Mouse (Mus musculus): ENCODE data around the gene Gli2. TPM values are rescaled to one million over a fixed set of nuclear protein-coding genes. Genes with fewer than 3 reads are reported as not detected.

Gli2 gene
- polyA plus RNA-seq, 1 experiment from 2014 or later: 9.0 TPM

- no peak for DNase-seq (ENCODE audit: low spot score)
- Histone ChIP-seq H3K4me3 (no peak overlapping the region), H3K27ac (peak overlapping the region; percentile 86), H3K27me3 (ENCODE audit: insufficient read depth, poor library complexity, severe bottlenecking) (peaks cover 37% of the 10 kb centered on the region), H3K9me3 (no peaks in the 10 kb centered on the region), H3K4me1 (replicated peaks) (peaks cover 89% of the 10 kb centered on the region), H3K36me3 (no peaks in the 10 kb centered on the region)
- 45% methylated on average over 17 of the region's 17 CpGs for WGBS
Observed at GRCm38 (mm10) chr1:118913414-118914385, 139.7 kb downstream of the Gli2 start.

GRCm38 (mm10) chr1:118912929-118913328 is 140.5 kb downstream of the Gli2 start:
- Histone ChIP-seq H3K4me1 (replicated peaks) (peaks cover 85% of the 10 kb centered on the region), H3K9me3 (no peaks in the 10 kb centered on the region), H3K4me3 (no peak overlapping the region), H3K36me3 (no peaks in the 10 kb centered on the region), H3K27me3 (ENCODE audit: insufficient read depth, poor library complexity, severe bottlenecking) (peaks cover 40% of the 10 kb centered on the region), H3K27ac (peak overlapping the region; percentile 86)
- WGBS: 28% methylated on average over 6 of the region's 6 CpGs
- DNase-seq (ENCODE audit: low spot score): peak; percentile 30

GRCm38 (mm10) chr1:118911427-118911727 is 142.0 kb downstream of the Gli2 start:
- Histone ChIP-seq H3K27me3 (ENCODE audit: insufficient read depth, poor library complexity, severe bottlenecking) (peaks cover 31% of the 10 kb centered on the region), H3K9me3 (no peaks in the 10 kb centered on the region), H3K4me3 (no peak overlapping the region), H3K27ac (peak overlapping the region; percentile 86), H3K36me3 (no peaks in the 10 kb centered on the region), H3K4me1 (replicated peaks) (peaks cover 70% of the 10 kb centered on the region)
- no peak for DNase-seq (ENCODE audit: low spot score)
- WGBS: 14% methylated on average over 3 of the region's 3 CpGs

- DNase-seq (ENCODE audit: low spot score): peak; percentile 68
- 12% methylated on average over 13 of the region's 13 CpGs for WGBS
- Histone ChIP-seq H3K27me3 (ENCODE audit: insufficient read depth, poor library complexity, severe bottlenecking) (peaks cover 26% of the 10 kb centered on the region), H3K4me3 (peak overlapping the region; percentile 21; the same call in 1 of the 2 replicates), H3K4me1 (replicated peaks) (peaks cover 65% of the 10 kb centered on the region), H3K9me3 (no peaks in the 10 kb centered on the region), H3K36me3 (no peaks in the 10 kb centered on the region), H3K27ac (peak overlapping the region; percentile 86)
Observed at GRCm38 (mm10) chr1:118910693-118911426, 142.6 kb downstream of the Gli2 start.

- H3K36me3 ChIP-seq: no peaks in the 10 kb centered on the region
- H3K27me3 ChIP-seq (ENCODE audit: insufficient read depth, poor library complexity, severe bottlenecking): peaks cover 26% of the 10 kb centered on the region
- H3K4me3 ChIP-seq: no peak overlapping the region
- WGBS: 92% methylated on average over 3 of the region's 3 CpGs
- no peak for DNase-seq (ENCODE audit: low spot score)
- H3K27ac ChIP-seq: peak overlapping the region; percentile 86; the same call in 1 of the 2 replicates
- H3K9me3 ChIP-seq: no peaks in the 10 kb centered on the region
- H3K4me1 ChIP-seq (replicated peaks): peaks cover 70% of the 10 kb centered on the region
Observed at GRCm38 (mm10) chr1:118909051-118909450, 144.4 kb downstream of the Gli2 start.

- no peaks in the 10 kb centered on the region for H3K36me3 ChIP-seq
- H3K9me3 ChIP-seq: no peaks in the 10 kb centered on the region
- H3K4me1 ChIP-seq (replicated peaks): peaks cover 55% of the 10 kb centered on the region
- H3K27ac ChIP-seq: no peak overlapping the region
- H3K27me3 ChIP-seq (ENCODE audit: insufficient read depth, poor library complexity, severe bottlenecking): peaks cover 25% of the 10 kb centered on the region
- no peak overlapping the region for H3K4me3 ChIP-seq
- no peak for DNase-seq (ENCODE audit: low spot score)
- WGBS: 92% methylated on average over 9 of the region's 9 CpGs
Observed at GRCm38 (mm10) chr1:118907574-118907973, 145.8 kb downstream of the Gli2 start.

GRCm38 (mm10) chr1:118905319-118905718 is 148.1 kb downstream of the Gli2 start:
- 77% methylated on average over 5 of the region's 5 CpGs for WGBS
- Histone ChIP-seq H3K36me3 (no peaks in the 10 kb centered on the region), H3K27me3 (ENCODE audit: insufficient read depth, poor library complexity, severe bottlenecking) (peaks cover 13% of the 10 kb centered on the region), H3K4me1 (replicated peaks) (peaks cover 50% of the 10 kb centered on the region), H3K9me3 (no peaks in the 10 kb centered on the region), H3K27ac (peak overlapping the region; percentile 56), H3K4me3 (no peak overlapping the region)
- no peak for DNase-seq (ENCODE audit: low spot score)

- WGBS: 43% methylated on average over 9 of the region's 9 CpGs
- Histone ChIP-seq H3K27ac (peak overlapping the region; percentile 56), H3K4me1 (replicated peaks) (peaks cover 46% of the 10 kb centered on the region), H3K4me3 (no peak overlapping the region), H3K36me3 (no peaks in the 10 kb centered on the region), H3K9me3 (no peaks in the 10 kb centered on the region), H3K27me3 (ENCODE audit: insufficient read depth, poor library complexity, severe bottlenecking) (peaks cover 13% of the 10 kb centered on the region)
- DNase-seq (ENCODE audit: low spot score): peak; percentile 51
Observed at GRCm38 (mm10) chr1:118904909-118905308, 148.5 kb downstream of the Gli2 start.

GRCm38 (mm10) chr1:118904431-118904830 is 149.0 kb downstream of the Gli2 start:
- H3K4me1 ChIP-seq (replicated peaks): peaks cover 41% of the 10 kb centered on the region
- no peak overlapping the region for H3K27ac ChIP-seq
- H3K4me3 ChIP-seq: no peak overlapping the region
- H3K9me3 ChIP-seq: no peaks in the 10 kb centered on the region
- no peaks in the 10 kb centered on the region for H3K36me3 ChIP-seq
- DNase-seq (ENCODE audit: low spot score): no peak
- WGBS: 63% methylated on average over 3 of the region's 3 CpGs
- peaks cover 10% of the 10 kb centered on the region for H3K27me3 ChIP-seq (ENCODE audit: insufficient read depth, poor library complexity, severe bottlenecking)

- 93% methylated on average over 3 of the region's 3 CpGs for WGBS
- Histone ChIP-seq H3K27me3 (ENCODE audit: insufficient read depth, poor library complexity, severe bottlenecking) (peaks cover 4% of the 10 kb centered on the region; the same call in 1 of the 2 replicates), H3K4me1 (replicated peaks) (peaks cover 34% of the 10 kb centered on the region)
Observed at GRCm38 (mm10) chr1:118903742-118904141, 149.7 kb downstream of the Gli2 start.

GRCm38 (mm10) chr1:118901868-118902586 is 151.4 kb downstream of the Gli2 start:
- WGBS: 47% methylated on average over 8 of the region's 8 CpGs
- Histone ChIP-seq H3K36me3 (no peaks in the 10 kb centered on the region), H3K27me3 (ENCODE audit: insufficient read depth, poor library complexity, severe bottlenecking) (no peaks in the 10 kb centered on the region), H3K27ac (peak overlapping the region; percentile 46; the same call in 1 of the 2 replicates), H3K4me3 (no peak overlapping the region), H3K4me1 (replicated peaks) (peaks cover 34% of the 10 kb centered on the region), H3K9me3 (no peaks in the 10 kb centered on the region)
- no peak for DNase-seq (ENCODE audit: low spot score)

More at GRCm38 (mm10) chr1:118903742-118904141, 149.7 kb downstream of the Gli2 start:
- H3K27ac ChIP-seq: no peak overlapping the region
- no peak for DNase-seq (ENCODE audit: low spot score)
- H3K4me3 ChIP-seq: no peak overlapping the region
- no peaks in the 10 kb centered on the region for H3K36me3 ChIP-seq
- H3K9me3 ChIP-seq: no peaks in the 10 kb centered on the region

- no peak for DNase-seq (ENCODE audit: low spot score)
- Histone ChIP-seq H3K36me3 (no peaks in the 10 kb centered on the region), H3K27me3 (ENCODE audit: insufficient read depth, poor library complexity, severe bottlenecking) (peaks cover 3% of the 10 kb centered on the region; the same call in 1 of the 2 replicates), H3K27ac (no peak overlapping the region), H3K4me1 (replicated peaks) (peaks cover 18% of the 10 kb centered on the region), H3K9me3 (no peaks in the 10 kb centered on the region), H3K4me3 (no peak overlapping the region)
- WGBS: 85% methylated on average over 3 of the region's 3 CpGs
Observed at GRCm38 (mm10) chr1:118898351-118898750, 155.1 kb downstream of the Gli2 start.
